Mouse (Mus musculus) ES-Bruce4 (cell line): ENCODE results near the gene Ccdc158.

Experiments
- CTCF ChIP-seq: IDR thresholded peaks from one replicate; pipeline ENCODE4 v1.8.1; 2011; ENCODE audit warnings: low read depth, low read length
- POLR2A ChIP-seq: IDR thresholded peaks from one replicate; pipeline ENCODE4 v1.8.1; 2011; ENCODE audit warnings: low read length; ENCODE audit not compliant: insufficient read depth

GRCm38 (mm10) chr5:92596865-92597264, 78.2 kb downstream of the Ccdc158 start:
- TF ChIP-seq CTCF (no peak), POLR2A (no peak)
